Mouse (Mus musculus): ENCODE measurements around the gene Slc39a2. TPM values are rescaled to one million over a fixed set of nuclear protein-coding genes. Genes with fewer than 3 reads are reported as not detected.
A peak's percentile ranks its signal among the peaks of the same experiment; 100 is the strongest.

Slc39a2 gene
- polyA plus RNA-seq, 1 experiment from 2014 or later: 0.42 TPM

DNA sequence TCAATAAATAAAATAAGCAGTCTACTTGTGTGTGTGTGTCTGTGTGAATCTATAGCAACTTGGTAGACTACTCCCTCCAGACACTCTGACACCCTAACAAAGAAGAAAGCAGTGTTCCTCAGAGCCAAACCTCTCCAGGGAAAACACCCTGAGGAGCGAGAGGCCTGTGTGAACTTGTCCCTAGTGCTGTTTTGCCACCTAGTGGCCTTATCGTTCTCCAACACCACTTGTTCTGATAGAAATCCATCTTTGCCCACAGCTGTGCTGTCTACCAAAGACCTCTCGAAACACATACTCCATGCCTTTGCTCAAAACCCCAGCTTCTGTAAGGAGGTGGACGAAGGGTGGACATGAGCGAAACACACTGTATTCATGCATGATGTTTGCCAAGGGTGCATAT, 38.1 kb downstream of the Slc39a2 start:
- no peaks in the 10 kb centered on the region for H3K27me3 ChIP-seq (ENCODE audit: insufficient read depth, low read length)
- peak; percentile 85 for TF ChIP-seq CTCF (IDR thresholded peaks at IDR 0.05; ENCODE audit: low read depth)
- no peak overlapping the region for H3K4me2 ChIP-seq
- H3K9ac ChIP-seq: no peak overlapping the region
- H3K9me3 ChIP-seq (ENCODE audit: low read depth, low read length): no peaks in the 10 kb centered on the region
- H3K27ac ChIP-seq (ENCODE audit: low read depth): no peak overlapping the region; the same call in 1 of the 2 replicates
- peak; percentile 87 for DNase-seq
- no peaks in the 10 kb centered on the region for H3K36me3 ChIP-seq (ENCODE audit: insufficient read depth)
- 23% methylated on average over 5 of the region's 5 CpGs for WGBS
- no peak overlapping the region for H3K4me3 ChIP-seq (ENCODE audit: low read depth, low read length)
- ATAC-seq (ENCODE audit: insufficient read depth): peak; percentile 86
- 0 out of 2 replicates have a peak, but pooled peaks cover 6% of the 10 kb centered on the region for H3K4me1 ChIP-seq (ENCODE audit: insufficient read depth)

DNA sequence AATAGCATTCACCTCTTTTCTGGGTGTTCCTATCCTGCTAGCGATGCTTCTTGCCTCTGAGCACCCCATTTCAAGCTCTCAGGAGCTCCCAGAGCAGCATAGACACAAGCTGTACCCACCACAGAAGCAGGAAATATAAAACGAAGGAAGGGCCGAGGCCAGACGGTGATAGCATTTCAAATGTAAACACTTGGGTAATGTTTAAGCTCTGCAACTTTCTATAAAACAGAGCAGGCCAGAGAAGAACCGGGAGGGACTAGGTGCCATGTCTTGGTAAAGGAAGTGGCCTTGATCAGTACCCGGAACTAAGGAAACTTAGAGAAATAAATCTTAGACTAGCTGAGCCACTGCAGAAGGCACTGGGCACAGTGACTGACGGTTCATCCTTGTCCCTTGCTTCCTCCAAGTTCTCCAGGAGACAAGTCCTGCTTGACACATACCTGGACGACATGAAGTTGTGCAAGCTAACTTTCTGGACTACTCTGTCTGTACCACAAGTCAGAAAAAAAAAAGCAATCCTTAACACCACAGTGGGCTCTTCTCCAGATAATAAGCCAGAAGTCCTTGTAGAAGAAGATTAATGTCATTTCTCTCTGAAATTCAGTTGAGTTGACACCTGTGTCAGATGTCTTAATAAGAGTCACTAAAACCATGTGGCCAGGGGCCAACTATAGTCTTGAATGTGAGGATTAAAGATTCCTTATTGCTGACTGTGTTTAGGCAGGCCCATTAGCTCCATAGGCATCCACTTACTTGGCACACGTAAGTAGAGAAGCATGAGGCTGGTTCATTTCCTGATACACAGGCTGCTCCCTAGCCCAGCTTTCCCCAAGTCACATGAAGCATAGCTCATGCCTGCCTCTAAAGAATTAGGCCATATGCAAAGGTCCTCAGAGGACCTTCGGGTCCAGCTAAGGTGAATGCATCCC, 39.7 kb downstream of the Slc39a2 start:
- DNase-seq: peak; percentile 31
- Histone ChIP-seq H3K4me2 (no peak overlapping the region), H3K36me3 (ENCODE audit: insufficient read depth) (no peaks in the 10 kb centered on the region), H3K27ac (ENCODE audit: low read depth) (peak overlapping the region; percentile 50; the same call in 1 of the 2 replicates), H3K4me1 (ENCODE audit: insufficient read depth) (0 out of 2 replicates have a peak, but pooled peaks cover 6% of the 10 kb centered on the region), H3K4me3 (ENCODE audit: low read depth, low read length) (no peak overlapping the region), H3K27me3 (ENCODE audit: insufficient read depth, low read length) (no peaks in the 10 kb centered on the region), H3K9ac (no peak overlapping the region), H3K9me3 (ENCODE audit: low read depth, low read length) (no peaks in the 10 kb centered on the region)
- WGBS: 32% methylated on average over 10 of the region's 10 CpGs
- no peak for ATAC-seq (ENCODE audit: insufficient read depth)
- no peak for TF ChIP-seq CTCF (IDR thresholded peaks at IDR 0.05; ENCODE audit: low read depth)

DNA sequence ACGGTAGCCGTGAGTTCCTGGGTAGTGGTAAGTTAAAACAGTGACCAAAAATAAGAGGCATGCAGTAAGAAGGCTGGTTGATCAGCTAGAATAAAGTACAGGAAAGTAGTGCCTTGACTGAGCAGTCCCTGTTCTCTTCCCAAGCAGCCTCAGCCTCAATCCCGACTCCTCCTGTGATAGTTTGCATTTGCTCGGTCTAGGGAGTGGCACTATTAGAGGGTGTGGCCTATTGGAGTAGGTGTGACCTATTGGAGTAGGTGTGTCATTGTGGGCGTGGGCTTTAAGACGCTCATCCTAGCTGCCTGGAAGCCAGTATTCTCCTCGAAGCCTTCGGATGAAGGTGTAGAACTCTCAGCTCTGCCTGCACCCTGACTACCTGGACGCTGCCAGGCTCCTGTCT, 46.3 kb downstream of the Slc39a2 start:
- H3K27ac ChIP-seq (ENCODE audit: low read depth): no peak overlapping the region
- no peaks in the 10 kb centered on the region for H3K36me3 ChIP-seq (ENCODE audit: insufficient read depth)
- DNase-seq (no peak), ATAC-seq (ENCODE audit: insufficient read depth) (no peak)
- no peaks in the 10 kb centered on the region; the same call in 1 of the 2 replicates for H3K9me3 ChIP-seq (ENCODE audit: low read depth, low read length)
- WGBS: 85% methylated on average over 9 of the region's 9 CpGs
- no peak overlapping the region for H3K4me2 ChIP-seq
- H3K27me3 ChIP-seq (ENCODE audit: insufficient read depth, low read length): no peaks in the 10 kb centered on the region
- H3K9ac ChIP-seq: no peak overlapping the region
- H3K4me3 ChIP-seq (ENCODE audit: low read depth, low read length): no peak overlapping the region
- TF ChIP-seq CTCF (IDR thresholded peaks at IDR 0.05; ENCODE audit: low read depth): no peak
- H3K4me1 ChIP-seq (ENCODE audit: insufficient read depth): no peaks in the 10 kb centered on the region

DNA sequence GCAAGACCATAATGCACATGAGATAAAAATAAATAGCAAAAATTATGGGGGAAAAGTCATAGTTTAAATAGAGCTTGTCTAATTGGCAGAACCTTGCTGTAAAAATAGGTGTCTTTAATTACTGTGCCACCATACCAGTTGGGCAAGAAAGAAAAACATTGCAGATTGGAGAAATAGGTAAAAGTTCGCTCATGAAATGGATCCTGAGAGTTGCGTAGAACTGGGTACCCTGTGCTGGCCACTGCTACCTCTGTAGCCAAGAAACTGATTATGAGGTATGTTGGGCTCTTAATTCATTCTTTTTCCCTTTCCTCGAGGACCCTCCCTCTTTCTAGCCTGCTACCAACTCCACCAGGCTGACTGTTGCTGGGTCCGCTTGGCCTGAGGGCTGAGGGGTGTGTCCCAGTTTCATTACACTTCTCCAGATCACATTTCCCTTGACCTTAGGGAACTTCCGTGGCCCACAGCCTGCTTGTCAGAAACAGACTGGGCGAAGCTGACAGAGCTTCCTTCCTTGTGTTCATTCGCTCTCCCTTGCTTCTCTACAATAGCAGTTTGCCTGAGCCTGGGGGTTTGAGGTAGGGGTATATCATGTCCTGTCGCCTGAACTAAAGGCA, 48.4 kb downstream of the Slc39a2 start:
- 37% methylated on average over 8 of the region's 8 CpGs for WGBS
- Histone ChIP-seq H3K4me1 (ENCODE audit: insufficient read depth) (no peaks in the 10 kb centered on the region), H3K36me3 (ENCODE audit: insufficient read depth) (no peaks in the 10 kb centered on the region), H3K27ac (ENCODE audit: low read depth) (no peak overlapping the region), H3K4me3 (ENCODE audit: low read depth, low read length) (no peak overlapping the region), H3K4me2 (no peak overlapping the region), H3K9ac (no peak overlapping the region), H3K9me3 (ENCODE audit: low read depth, low read length) (no peaks in the 10 kb centered on the region; the same call in 1 of the 2 replicates), H3K27me3 (ENCODE audit: insufficient read depth, low read length) (no peaks in the 10 kb centered on the region)
- no peak for TF ChIP-seq CTCF (IDR thresholded peaks at IDR 0.05; ENCODE audit: low read depth)
- DNase-seq: peak; percentile 17
- ATAC-seq (ENCODE audit: insufficient read depth): no peak

DNA sequence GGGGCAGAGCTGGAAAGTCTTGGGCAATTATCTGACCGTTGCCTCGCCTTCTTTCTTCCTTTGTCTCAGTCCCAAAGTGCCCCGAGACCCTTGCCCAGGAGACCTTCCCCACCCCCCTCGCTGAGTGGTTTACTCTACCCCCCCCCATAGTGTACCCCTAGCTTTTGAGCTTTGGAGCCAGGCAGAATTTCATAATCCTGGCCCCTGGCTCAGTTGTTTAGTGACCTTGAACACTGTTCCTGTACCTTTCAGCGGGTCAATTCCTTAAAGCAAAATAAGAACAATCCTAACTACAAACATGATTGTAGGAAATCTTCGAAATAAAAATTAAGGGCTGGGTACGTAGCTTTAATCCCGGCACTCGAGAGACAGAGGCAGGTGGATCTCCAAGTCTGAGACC, 48.9 kb downstream of the Slc39a2 start:
- no peak for TF ChIP-seq CTCF (IDR thresholded peaks at IDR 0.05; ENCODE audit: low read depth)
- no peaks in the 10 kb centered on the region for H3K36me3 ChIP-seq (ENCODE audit: insufficient read depth)
- no peak overlapping the region for H3K4me2 ChIP-seq
- no peaks in the 10 kb centered on the region for H3K4me1 ChIP-seq (ENCODE audit: insufficient read depth)
- 69% methylated on average over 9 of the region's 9 CpGs for WGBS
- H3K9me3 ChIP-seq (ENCODE audit: low read depth, low read length): no peaks in the 10 kb centered on the region; the same call in 1 of the 2 replicates
- H3K4me3 ChIP-seq (ENCODE audit: low read depth, low read length): no peak overlapping the region
- no peak overlapping the region for H3K9ac ChIP-seq
- H3K27me3 ChIP-seq (ENCODE audit: insufficient read depth, low read length): no peaks in the 10 kb centered on the region
- no peak for ATAC-seq (ENCODE audit: insufficient read depth)
- DNase-seq: no peak
- no peak overlapping the region for H3K27ac ChIP-seq (ENCODE audit: low read depth)

DNA sequence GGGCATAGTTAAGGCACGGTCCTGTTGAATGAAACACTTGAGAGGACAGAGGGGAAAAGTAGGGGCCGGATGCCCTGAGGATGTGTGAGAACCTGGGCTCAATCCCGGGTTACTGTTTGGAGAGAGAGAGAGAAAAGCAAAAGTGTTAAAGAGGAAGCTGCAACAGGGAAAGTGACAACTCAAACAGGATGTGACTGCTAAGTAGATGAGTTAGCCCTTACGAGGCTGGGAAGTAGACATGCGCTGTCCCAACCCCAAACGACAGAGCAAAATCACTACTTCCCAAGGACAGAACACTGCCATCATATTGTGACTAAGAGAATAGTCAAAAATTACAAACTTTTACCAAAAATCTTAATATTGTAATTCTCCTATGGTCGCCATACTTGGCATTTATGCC, 49.5 kb downstream of the Slc39a2 start:
- no peaks in the 10 kb centered on the region for H3K27me3 ChIP-seq (ENCODE audit: insufficient read depth, low read length)
- no peak overlapping the region for H3K4me2 ChIP-seq
- H3K9me3 ChIP-seq (ENCODE audit: low read depth, low read length): no peaks in the 10 kb centered on the region; the same call in 1 of the 2 replicates
- 51% methylated on average over 7 of the region's 7 CpGs for WGBS
- no peaks in the 10 kb centered on the region for H3K4me1 ChIP-seq (ENCODE audit: insufficient read depth)
- no peak for TF ChIP-seq CTCF (IDR thresholded peaks at IDR 0.05; ENCODE audit: low read depth)
- no peaks in the 10 kb centered on the region for H3K36me3 ChIP-seq (ENCODE audit: insufficient read depth)
- no peak overlapping the region; the same call in 1 of the 2 replicates for H3K9ac ChIP-seq
- no peak overlapping the region for H3K27ac ChIP-seq (ENCODE audit: low read depth)
- no peak for DNase-seq
- H3K4me3 ChIP-seq (ENCODE audit: low read depth, low read length): no peak overlapping the region
- ATAC-seq (ENCODE audit: insufficient read depth): no peak

DNA sequence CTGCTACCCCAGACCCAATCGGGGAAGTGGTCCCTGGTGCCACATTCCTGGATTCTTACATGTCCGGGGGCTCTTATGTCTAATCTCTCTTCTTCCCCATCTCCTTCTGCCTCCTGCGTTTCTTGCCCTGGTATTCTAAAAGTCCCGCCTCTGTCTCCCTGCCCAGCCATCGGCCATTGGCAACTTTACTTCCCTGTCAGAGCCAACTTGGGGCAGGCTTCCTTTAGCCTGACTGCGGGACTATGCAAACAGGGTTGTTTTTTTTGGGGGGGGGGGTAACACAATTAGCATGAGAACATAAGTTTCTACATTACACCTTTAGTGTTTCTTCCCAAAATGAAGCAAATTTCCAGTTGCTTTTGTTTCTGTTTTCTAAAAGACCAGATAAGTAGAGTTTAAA, 50.6 kb downstream of the Slc39a2 start:
- no peak overlapping the region for H3K4me3 ChIP-seq (ENCODE audit: low read depth, low read length)
- no peak overlapping the region for H3K9ac ChIP-seq
- H3K27me3 ChIP-seq (ENCODE audit: insufficient read depth, low read length): no peaks in the 10 kb centered on the region
- H3K4me2 ChIP-seq: no peak overlapping the region
- H3K36me3 ChIP-seq (ENCODE audit: insufficient read depth): no peaks in the 10 kb centered on the region
- no peaks in the 10 kb centered on the region for H3K9me3 ChIP-seq (ENCODE audit: low read depth, low read length)
- DNase-seq (no peak), ATAC-seq (ENCODE audit: insufficient read depth) (no peak)
- H3K27ac ChIP-seq (ENCODE audit: low read depth): no peak overlapping the region
- TF ChIP-seq CTCF (IDR thresholded peaks at IDR 0.05; ENCODE audit: low read depth): no peak
- WGBS: 60% methylated on average over 6 of the region's 6 CpGs
- no peaks in the 10 kb centered on the region for H3K4me1 ChIP-seq (ENCODE audit: insufficient read depth)

Other genes with a start within 250 kb of the Slc39a2 start
- not detected in 2 replicates for gene Gm17079, start 197.4 kb upstream of the Slc39a2 start, polyA plus RNA-seq (2014; fragmentation: Nextera tagmentation; extraction: Ambion mirVana)
- gene Gm5800, start 175.7 kb upstream of the Slc39a2 start, polyA plus RNA-seq (2014; fragmentation: Nextera tagmentation; extraction: Ambion mirVana): not detected in 2 replicates
- not detected in 2 replicates for gene Ang4, start 119.3 kb upstream of the Slc39a2 start, polyA plus RNA-seq (2014; fragmentation: Nextera tagmentation; extraction: Ambion mirVana)
- not detected in 2 replicates for gene AY358078, start 92.8 kb upstream of the Slc39a2 start, polyA plus RNA-seq (2014; fragmentation: Nextera tagmentation; extraction: Ambion mirVana)
- gene Ear6, start 39.2 kb upstream of the Slc39a2 start, polyA plus RNA-seq (2014; fragmentation: Nextera tagmentation; extraction: Ambion mirVana): not detected in 2 replicates
- 32.4 and 38.4 TPM in 2 replicates for gene Mettl17, start 8.0 kb upstream of the Slc39a2 start, polyA plus RNA-seq (2014; fragmentation: Nextera tagmentation; extraction: Ambion mirVana)
- gene Ndrg2, start 21.3 kb downstream of the Slc39a2 start, polyA plus RNA-seq (2014; fragmentation: Nextera tagmentation; extraction: Ambion mirVana): 22.7 and 24.0 TPM in 2 replicates
- not detected in 2 replicates for gene Tppp2, start 25.5 kb downstream of the Slc39a2 start, polyA plus RNA-seq (2014; fragmentation: Nextera tagmentation; extraction: Ambion mirVana)
- not detected in 2 replicates for gene Rnase13, start 29.9 kb downstream of the Slc39a2 start, polyA plus RNA-seq (2014; fragmentation: Nextera tagmentation; extraction: Ambion mirVana)
- gene Arhgef40, start 91.8 kb downstream of the Slc39a2 start, polyA plus RNA-seq (2014; fragmentation: Nextera tagmentation; extraction: Ambion mirVana): 96.8 and 108 TPM in 2 replicates
- 0.35 and 0.74 TPM in 2 replicates for gene Tmem253, start 122.8 kb downstream of the Slc39a2 start, polyA plus RNA-seq (2014; fragmentation: Nextera tagmentation; extraction: Ambion mirVana)
- gene Zfp219, start 127.8 kb downstream of the Slc39a2 start, polyA plus RNA-seq (2014; fragmentation: Nextera tagmentation; extraction: Ambion mirVana): 25.8 and 28.3 TPM in 2 replicates
- gene Olfr221, start 149.6 kb downstream of the Slc39a2 start, polyA plus RNA-seq (2014; fragmentation: Nextera tagmentation; extraction: Ambion mirVana): not detected in 2 replicates
- 673 and 695 TPM in 2 replicates for gene Hnrnpc, start 211.1 kb downstream of the Slc39a2 start, polyA plus RNA-seq (2014; fragmentation: Nextera tagmentation; extraction: Ambion mirVana)
- 76.1 TPM in 2 replicates for gene Rpgrip1, start 217.8 kb downstream of the Slc39a2 start, polyA plus RNA-seq (2014; fragmentation: Nextera tagmentation; extraction: Ambion mirVana)

All from lung, embryonic 14.5 days (tissue).